Mouse (Mus musculus) heart, embryonic 12.5 days (tissue): ENCODE data around the gene Dip2c. TPM values are rescaled to one million over a fixed set of nuclear protein-coding genes. Genes with fewer than 3 reads are reported as not detected.

Source experiments
- ATAC-seq: fragments of 200-750 bp; cut with Nextera tagmentation; 2 replicates; pipeline ENCODE4 v1.8.0; 2017; ENCODE audit warnings: moderate TSS enrichment, moderate library complexity; ENCODE audit not compliant: insufficient number of reproducible peaks, low FRiP score
- H3K27ac ChIP-seq: fragments of 300-500 bp; sonication (generic); 2 replicates; pipeline ENCODE4 v1.5.1; 2016; ENCODE audit warnings: mild to moderate bottlenecking, moderate library complexity; ENCODE audit not compliant: poor library complexity, severe bottlenecking
- H3K27me3 ChIP-seq: fragments of 300-500 bp; sonication (generic); replicated peaks from 2 replicates; pipeline ENCODE4 v1.6.1; 2016; ENCODE audit warnings: mild to moderate bottlenecking, moderate library complexity
- H3K36me3 ChIP-seq: fragments of 300-500 bp; sonication (generic); 2 replicates; pipeline ENCODE4 v1.6.1; 2016; ENCODE audit warnings: mild to moderate bottlenecking, moderate library complexity
- H3K4me1 ChIP-seq: fragments of 300-500 bp; sonication (generic); replicated peaks from 2 replicates; pipeline ENCODE4 v1.6.1; 2016; ENCODE audit warnings: mild to moderate bottlenecking
- H3K4me2 ChIP-seq: fragments of 300-500 bp; sonication (generic); 2 replicates; pipeline ENCODE4 v1.6.1; 2016; ENCODE audit warnings: mild to moderate bottlenecking, moderate library complexity
- H3K4me3 ChIP-seq: fragments of 300-500 bp; sonication (generic); 2 replicates; pipeline ENCODE4 v1.5.1; 2016; ENCODE audit warnings: mild to moderate bottlenecking
- H3K9ac ChIP-seq: fragments of 300-500 bp; sonication (generic); 2 replicates; pipeline ENCODE4 v1.6.1; 2016; ENCODE audit warnings: mild to moderate bottlenecking, moderate library complexity
- H3K9me3 ChIP-seq: fragments of 300-500 bp; sonication (generic); replicated peaks from 2 replicates; pipeline ENCODE4 v1.6.1; 2016; ENCODE audit warnings: mild to moderate bottlenecking, moderate library complexity
- WGBS: fragments of 180-500 bp; shearing (Covaris S2); methylation state at CpG from one replicate; pipeline ENCODE4 v1.1.7; 2016; 5-methylcytosine and 5-hydroxymethylcytosine counted together
- polyA plus RNA-seq: library from polyadenylated mRNA; unstranded; fragments of >200 nt; fragmentation: Nextera tagmentation; extraction: Ambion mirVana; gene quantifications from 2 replicates; pipeline ENCODE4 v1.2.1, GENCODE M21; 2016

Gene Dip2c
- polyA plus RNA-seq: 7.9 and 8.4 TPM in 2 replicates

DNA sequence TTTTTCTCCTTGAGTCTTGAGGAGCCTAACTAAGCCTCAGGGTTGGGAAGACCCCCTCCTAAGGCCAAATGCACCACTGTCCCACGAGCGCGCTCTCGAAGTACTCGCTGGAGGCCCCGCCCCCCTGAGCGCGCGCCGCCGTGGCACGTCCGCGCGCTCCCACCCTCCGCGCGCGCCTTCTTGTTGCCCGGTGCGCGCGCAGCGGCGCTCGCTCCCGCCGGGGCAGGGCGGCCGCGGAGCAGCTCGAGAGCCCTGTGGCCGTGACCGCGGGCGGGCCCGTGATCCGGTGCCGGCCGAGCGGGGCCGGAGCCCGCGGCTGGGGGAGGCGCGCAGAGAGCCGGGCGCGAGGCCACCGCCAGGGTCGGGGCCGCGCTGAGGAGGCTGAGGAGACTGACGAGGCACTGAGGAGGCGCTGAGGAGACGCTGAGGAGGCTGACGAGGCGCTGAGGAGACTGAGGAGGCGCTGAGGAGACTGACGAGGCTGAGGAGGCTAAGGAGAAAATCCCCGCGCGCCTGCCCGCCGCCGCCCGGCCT is at the start of gene Dip2c:
Gene Dip2c (plus strand): TSS at position 207 of the 534 bp plus-strand sequence.
- Histone ChIP-seq H3K9ac (peak within 1 kb of the TSS; percentile 87), H3K27ac (peak within 1 kb of the TSS; percentile 91), H3K4me3 (peak within 1 kb of the TSS; percentile 86), H3K4me1 (peaks cover 14% of the 10 kb centered on the region), H3K27me3 (no peaks in the 10 kb centered on the region), H3K36me3 (no peaks in the 10 kb centered on the region), H3K4me2 (peak within 1 kb of the TSS; percentile 68), H3K9me3 (no peaks in the 10 kb centered on the region)
- 2% methylated on average over 61 of the region's 67 CpGs for WGBS
- ATAC-seq: peak; percentile 92

DNA sequence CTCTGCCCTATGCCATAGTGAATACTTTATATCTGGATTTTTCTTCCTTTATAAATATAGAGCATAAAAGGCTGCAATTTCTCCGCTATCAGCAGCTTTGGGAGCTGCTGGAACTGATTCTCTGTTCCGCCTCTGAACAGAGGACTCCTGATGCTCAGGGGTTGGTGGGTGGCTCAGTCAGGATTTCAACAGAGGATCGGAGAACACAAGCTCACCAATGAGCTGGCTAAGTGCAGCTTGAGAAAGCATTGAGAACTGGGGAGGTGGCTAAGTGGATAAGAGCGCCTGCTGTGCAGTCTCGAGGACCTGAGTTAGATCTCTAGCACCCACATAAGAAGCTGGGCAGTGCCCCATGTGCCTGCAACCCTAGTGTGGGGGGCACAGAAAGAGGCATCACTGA is 49.2 kb upstream of the Dip2c start:
- no peaks in the 10 kb centered on the region for H3K27me3 ChIP-seq
- H3K9ac ChIP-seq: no peak overlapping the region
- H3K4me2 ChIP-seq: no peak overlapping the region
- no peaks in the 10 kb centered on the region for H3K9me3 ChIP-seq
- 74% methylated on average over 5 of the region's 5 CpGs for WGBS
- H3K4me3 ChIP-seq: no peak overlapping the region
- no peaks in the 10 kb centered on the region for H3K36me3 ChIP-seq
- no peaks in the 10 kb centered on the region for H3K4me1 ChIP-seq
- ATAC-seq: no peak
- H3K27ac ChIP-seq: no peak overlapping the region

DNA sequence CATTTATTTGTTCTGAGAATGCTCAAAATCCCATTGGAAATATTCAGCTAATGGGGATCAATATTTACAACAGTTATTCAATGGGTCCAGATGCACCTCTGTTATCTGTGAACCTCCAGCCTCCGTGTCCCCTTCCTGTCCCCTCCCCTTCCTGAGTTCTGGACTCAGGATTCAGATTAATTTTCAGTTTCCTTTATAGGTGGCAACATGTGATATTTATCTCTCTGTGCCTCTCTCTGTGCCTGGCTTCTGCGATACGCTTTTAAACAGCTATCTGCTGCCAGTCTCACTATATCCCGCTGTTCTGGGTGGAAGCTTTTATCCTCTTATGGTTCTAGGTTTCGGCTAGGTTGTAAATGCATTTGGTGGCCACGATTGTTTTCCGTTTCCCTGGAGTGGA is 38.8 kb upstream of the Dip2c start:
- Histone ChIP-seq H3K27ac (no peak overlapping the region), H3K4me2 (no peak overlapping the region), H3K4me1 (no peaks in the 10 kb centered on the region), H3K9me3 (no peaks in the 10 kb centered on the region), H3K9ac (no peak overlapping the region), H3K36me3 (no peaks in the 10 kb centered on the region), H3K27me3 (no peaks in the 10 kb centered on the region), H3K4me3 (no peak overlapping the region)
- WGBS: 69% methylated on average over 7 of the region's 7 CpGs
- no peak for ATAC-seq

DNA sequence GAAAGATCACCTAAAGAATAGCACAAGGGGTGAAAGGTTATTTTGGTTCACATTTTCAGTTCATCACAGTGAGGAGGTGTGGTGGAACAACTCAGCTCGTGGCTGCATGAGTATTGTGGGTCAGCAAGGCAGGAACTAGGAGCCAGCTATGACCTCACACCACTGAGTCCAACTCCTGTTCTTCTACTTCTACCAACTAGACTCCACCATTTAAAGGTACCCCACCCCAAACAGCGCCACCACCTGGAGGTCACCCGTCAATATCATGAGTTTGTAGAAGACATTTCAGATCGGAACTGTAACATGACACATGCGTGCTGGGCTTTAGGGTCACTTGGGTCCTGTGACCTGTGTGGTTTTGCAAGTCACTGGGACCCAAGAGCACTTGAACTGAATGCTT is 37.2 kb upstream of the Dip2c start:
- no peak overlapping the region for H3K27ac ChIP-seq
- no peaks in the 10 kb centered on the region for H3K36me3 ChIP-seq
- no peak for ATAC-seq
- WGBS: 80% methylated on average over 5 of the region's 5 CpGs
- H3K9ac ChIP-seq: no peak overlapping the region
- H3K27me3 ChIP-seq: no peaks in the 10 kb centered on the region
- H3K9me3 ChIP-seq: no peaks in the 10 kb centered on the region
- H3K4me1 ChIP-seq: no peaks in the 10 kb centered on the region
- H3K4me2 ChIP-seq: no peak overlapping the region
- H3K4me3 ChIP-seq: no peak overlapping the region

DNA sequence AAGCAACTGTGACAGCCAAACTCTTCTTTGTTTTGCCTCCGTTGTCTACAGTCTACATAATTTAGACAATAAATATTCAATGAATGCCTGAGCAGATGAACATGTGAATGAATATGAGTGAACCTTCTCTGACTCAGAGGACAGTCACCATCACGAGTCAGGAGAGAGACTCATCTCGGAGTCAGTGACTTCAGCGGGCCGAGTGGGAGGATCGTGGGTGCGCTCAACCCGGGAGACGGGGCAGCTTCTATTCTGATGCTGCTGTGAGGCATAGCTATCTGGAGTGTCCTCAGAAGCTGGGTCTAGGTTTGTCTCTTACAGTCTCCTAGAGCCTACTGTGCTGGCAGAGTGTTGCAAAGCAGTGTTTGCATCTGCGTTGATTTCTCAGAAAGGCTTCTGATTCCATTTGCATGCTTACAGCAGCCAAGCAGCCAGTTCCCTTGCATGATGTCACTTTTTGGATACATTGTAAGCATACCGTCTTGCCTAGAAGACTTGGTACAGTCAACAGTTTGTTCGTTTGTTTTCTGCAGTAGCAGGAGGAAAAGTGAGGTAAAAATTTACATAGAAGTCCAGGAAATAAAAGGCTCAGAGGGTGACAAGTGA is 36.6 kb upstream of the Dip2c start:
- no peak overlapping the region for H3K4me3 ChIP-seq
- no peak overlapping the region for H3K9ac ChIP-seq
- H3K4me2 ChIP-seq: no peak overlapping the region
- no peaks in the 10 kb centered on the region for H3K36me3 ChIP-seq
- no peaks in the 10 kb centered on the region for H3K27me3 ChIP-seq
- 85% methylated on average over 12 of the region's 12 CpGs for WGBS
- H3K9me3 ChIP-seq: no peaks in the 10 kb centered on the region
- no peak for ATAC-seq
- H3K27ac ChIP-seq: no peak overlapping the region
- no peaks in the 10 kb centered on the region for H3K4me1 ChIP-seq

DNA sequence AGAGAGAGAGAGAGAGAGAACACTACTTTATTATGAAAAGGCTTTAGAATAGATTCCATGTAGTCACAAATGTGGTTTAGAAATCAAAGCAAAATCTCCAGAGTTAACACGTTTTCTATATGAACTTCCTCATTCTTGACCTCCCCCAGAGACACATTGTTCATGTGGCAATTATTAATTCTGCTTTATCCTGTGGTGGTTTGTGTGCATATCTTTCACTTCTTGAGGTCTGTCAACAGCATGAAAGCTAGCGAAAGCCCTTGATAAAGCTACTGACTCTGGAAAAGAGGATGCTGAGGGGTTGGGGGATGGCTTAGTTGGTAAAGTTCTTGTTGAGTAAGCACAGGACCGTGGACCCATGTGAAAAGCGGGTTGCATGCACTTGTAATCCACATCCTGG is 14.6 kb upstream of the Dip2c start:
- Histone ChIP-seq H3K9ac (no peak overlapping the region), H3K4me3 (no peak overlapping the region), H3K27me3 (no peaks in the 10 kb centered on the region), H3K4me1 (no peaks in the 10 kb centered on the region), H3K27ac (no peak overlapping the region), H3K36me3 (no peaks in the 10 kb centered on the region), H3K4me2 (no peak overlapping the region), H3K9me3 (no peaks in the 10 kb centered on the region)
- no peak for ATAC-seq
- WGBS: 54% methylated on average over 4 of the region's 4 CpGs

DNA sequence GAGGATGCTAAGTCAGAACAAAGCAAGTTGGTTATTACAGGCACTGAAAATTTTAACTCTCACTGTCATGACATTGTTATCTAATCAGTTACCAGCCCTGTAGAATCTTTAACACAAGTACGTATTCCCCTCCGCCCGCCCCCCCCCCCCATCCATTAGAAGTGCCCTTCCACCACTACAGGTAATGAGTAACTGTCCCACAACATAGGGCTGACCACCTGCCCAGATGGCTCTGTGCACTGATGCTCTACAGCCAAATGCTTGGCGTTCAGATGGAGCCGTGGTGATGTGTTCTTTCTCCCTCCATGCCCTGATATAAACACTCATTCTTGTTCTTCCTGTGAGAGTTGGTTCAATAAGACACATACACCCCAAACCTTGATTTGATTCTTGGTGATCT is 10.8 kb upstream of the Dip2c start:
- Histone ChIP-seq H3K4me3 (no peak overlapping the region), H3K4me1 (no peaks in the 10 kb centered on the region), H3K27ac (no peak overlapping the region), H3K36me3 (no peaks in the 10 kb centered on the region), H3K9me3 (no peaks in the 10 kb centered on the region), H3K4me2 (no peak overlapping the region), H3K27me3 (no peaks in the 10 kb centered on the region), H3K9ac (no peak overlapping the region)
- 76% methylated on average over 5 of the region's 5 CpGs for WGBS
- no peak for ATAC-seq

DNA sequence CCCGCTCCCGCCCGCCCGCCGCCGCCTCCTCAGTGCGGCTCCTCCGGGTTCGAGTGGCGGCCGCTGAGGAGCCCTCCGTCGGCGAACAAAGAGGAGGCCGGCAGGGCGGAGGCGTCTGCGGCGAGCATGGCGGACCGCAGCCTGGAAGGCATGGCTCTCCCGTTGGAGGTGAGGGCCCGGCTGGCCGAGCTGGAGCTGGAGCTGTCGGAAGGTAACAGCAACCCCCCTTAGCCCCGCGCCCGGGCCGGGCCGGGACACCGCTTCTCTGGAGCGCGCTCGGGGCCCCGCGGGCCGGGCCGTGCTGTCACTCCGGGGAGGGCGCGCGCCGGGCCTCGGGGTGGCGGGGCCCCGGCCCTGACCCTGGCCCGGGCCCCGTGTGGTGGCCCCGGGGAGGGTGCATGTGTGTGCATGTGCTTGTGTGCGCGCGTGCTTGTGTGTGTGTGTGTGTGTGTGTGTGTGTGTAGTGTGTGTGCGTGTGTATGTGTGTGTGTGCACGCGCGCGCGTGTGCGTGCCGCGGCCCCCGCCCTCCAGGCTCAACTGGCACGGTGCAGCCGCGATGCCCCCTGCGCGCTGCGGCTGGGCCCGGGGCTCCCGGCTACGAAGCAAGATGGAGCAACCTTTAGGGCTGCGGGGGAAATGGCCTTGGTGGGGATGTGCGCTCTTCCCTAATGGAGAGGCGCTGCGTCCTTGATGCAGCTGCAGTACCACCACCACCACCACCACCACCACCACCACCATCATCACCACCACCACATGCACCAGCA is 710 bp downstream of the Dip2c start:
- Histone ChIP-seq H3K9ac (peak overlapping the region; percentile 87), H3K36me3 (no peaks in the 10 kb centered on the region), H3K9me3 (no peaks in the 10 kb centered on the region), H3K4me2 (peak overlapping the region; percentile 68), H3K27me3 (no peaks in the 10 kb centered on the region), H3K4me1 (peaks cover 14% of the 10 kb centered on the region), H3K27ac (peak overlapping the region; percentile 91), H3K4me3 (peak overlapping the region; percentile 86)
- WGBS: under 1% methylated on average over 75 of the region's 75 CpGs
- ATAC-seq: peak; percentile 78

DNA sequence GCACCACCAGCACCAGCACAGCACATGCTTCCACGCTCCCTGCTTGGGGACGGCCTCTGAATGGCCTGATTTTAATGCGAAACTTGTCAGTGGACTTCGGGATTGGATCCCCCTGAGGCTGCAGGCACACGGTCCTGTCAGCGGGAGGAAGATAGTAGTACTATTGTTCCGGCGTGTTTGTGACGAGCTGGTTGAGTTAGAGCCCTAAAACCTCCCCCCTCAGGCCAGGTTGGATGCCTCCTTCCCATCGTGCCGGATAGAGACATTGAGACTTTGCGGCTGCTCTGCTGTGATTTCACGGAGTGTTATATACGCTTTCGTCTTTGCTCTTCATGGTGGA is 1.3 kb downstream of the Dip2c start:
- 4% methylated on average over 15 of the region's 15 CpGs for WGBS
- H3K4me3 ChIP-seq: peak overlapping the region; percentile 86
- no peak for ATAC-seq
- no peaks in the 10 kb centered on the region for H3K36me3 ChIP-seq
- H3K4me1 ChIP-seq: peaks cover 14% of the 10 kb centered on the region
- peak overlapping the region; percentile 68 for H3K4me2 ChIP-seq
- H3K9me3 ChIP-seq: no peaks in the 10 kb centered on the region
- H3K27me3 ChIP-seq: no peaks in the 10 kb centered on the region
- peak overlapping the region; percentile 87 for H3K9ac ChIP-seq
- no peak overlapping the region for H3K27ac ChIP-seq

DNA sequence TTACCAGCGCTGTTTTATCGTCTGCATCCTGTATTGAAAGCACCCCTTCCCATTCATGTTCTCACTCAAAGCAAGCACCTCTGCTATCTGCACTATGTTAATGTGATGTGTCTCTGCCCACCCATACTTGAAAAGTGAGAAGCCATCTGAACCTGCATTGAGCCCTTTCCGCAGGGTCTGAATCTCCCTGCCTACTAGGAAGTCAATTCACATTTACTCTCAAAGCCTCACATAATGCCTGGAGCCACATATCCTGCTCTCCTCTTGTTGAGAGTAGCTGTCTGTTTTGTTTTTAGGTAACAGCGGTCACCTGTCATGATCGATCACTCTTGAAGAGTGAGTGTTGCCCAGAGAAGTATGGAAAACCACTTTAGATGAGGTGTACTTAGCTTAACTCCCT is 2.3 kb downstream of the Dip2c start:
- no peaks in the 10 kb centered on the region for H3K27me3 ChIP-seq
- 68% methylated on average over 5 of the region's 5 CpGs for WGBS
- H3K4me2 ChIP-seq: peak overlapping the region; percentile 68; the same call in 1 of the 2 replicates
- H3K4me3 ChIP-seq: no peak overlapping the region
- no peak for ATAC-seq
- H3K36me3 ChIP-seq: no peaks in the 10 kb centered on the region
- no peak overlapping the region for H3K27ac ChIP-seq
- H3K4me1 ChIP-seq: peaks cover 14% of the 10 kb centered on the region
- H3K9ac ChIP-seq: no peak overlapping the region
- H3K9me3 ChIP-seq: no peaks in the 10 kb centered on the region

DNA sequence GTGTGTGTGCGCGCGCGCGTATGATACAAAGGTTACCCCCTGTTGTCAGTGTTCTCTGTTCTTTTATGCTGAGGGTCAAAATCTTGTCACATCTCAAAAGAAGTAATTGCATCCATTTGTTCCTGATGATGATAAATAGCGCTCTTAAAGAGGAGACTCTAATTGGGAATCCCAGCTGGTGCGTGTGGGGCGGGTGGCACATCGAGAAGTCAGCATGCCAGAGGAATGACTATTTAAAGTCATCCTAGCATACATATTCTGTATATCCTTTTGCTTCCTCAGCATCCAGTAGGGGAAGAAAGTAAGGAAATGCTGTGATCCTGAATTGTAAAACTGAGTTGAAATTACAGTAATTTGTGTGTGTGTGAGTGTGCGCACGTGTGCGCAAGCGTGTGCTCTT is 6.7 kb downstream of the Dip2c start:
- H3K9me3 ChIP-seq: no peaks in the 10 kb centered on the region
- WGBS: 90% methylated on average over 13 of the region's 13 CpGs
- H3K4me1 ChIP-seq: peaks cover 12% of the 10 kb centered on the region
- no peak overlapping the region for H3K4me3 ChIP-seq
- H3K27me3 ChIP-seq: no peaks in the 10 kb centered on the region
- no peak overlapping the region for H3K9ac ChIP-seq
- H3K4me2 ChIP-seq: no peak overlapping the region
- no peak for ATAC-seq
- no peak overlapping the region for H3K27ac ChIP-seq
- H3K36me3 ChIP-seq: no peaks in the 10 kb centered on the region
